Comparison of ENCODE assay signal across 16 mouse cellular contexts in the genomic region with DNA sequence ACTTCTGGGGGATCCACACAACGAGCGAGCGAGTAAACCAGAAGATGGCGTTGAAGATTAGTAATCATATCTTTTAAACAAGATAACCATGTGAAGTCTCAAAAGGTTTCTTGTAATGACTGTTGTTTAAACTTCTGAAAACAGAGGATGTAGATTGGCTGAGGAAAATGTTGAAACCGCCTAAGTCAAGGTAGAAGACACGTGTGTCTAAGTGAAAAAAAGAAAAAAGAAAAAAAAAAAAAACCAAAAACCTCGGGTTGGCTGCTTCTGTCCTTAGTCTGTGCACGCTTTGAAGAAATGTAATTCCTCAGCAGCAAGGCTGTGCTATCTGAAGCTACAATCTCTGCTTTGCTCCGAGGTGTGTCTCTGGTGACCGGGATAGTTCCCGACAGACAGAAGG. TPM values are rescaled to one million over a fixed set of nuclear protein-coding genes. Genes with fewer than 3 reads are reported as not detected.
"Had no signal": no experiment of that assay in that cellular context is flagged by ENCODE, and none has a peak within 500 bp of the region (broad histone marks: within the 10 kb centered on the region; RNA-seq: fewer than 3 reads in every experiment).

No protein-coding gene starts in this region.

- ATAC-seq: lung, postnatal 0 days; midbrain, embryonic 13.5 days; midbrain, embryonic 16.5 days had no signal

- DNase-seq: kidney, postnatal 25 days; layer of hippocampus, adult 9-11 months; liver, embryonic 13.5 days; lung, embryonic 14.5 days; thymus, adult 18-20 months; thymus, postnatal 25 days had no signal

- H3K9ac ChIP-seq: liver, embryonic 13.5 days; lung, embryonic 14.5 days; midbrain, embryonic 13.5 days had no signal

- H3K9me3 ChIP-seq: liver, embryonic 13.5 days; midbrain, embryonic 13.5 days had no signal

- H3K27ac ChIP-seq: kidney, postnatal 0 days; layer of hippocampus, adult 2 months; liver, embryonic 13.5 days; macrophage; midbrain, embryonic 13.5 days had no signal

- H3K36me3 ChIP-seq: liver, embryonic 13.5 days; midbrain, embryonic 13.5 days had no signal

- H3K4me2 ChIP-seq: liver, embryonic 13.5 days; lung, embryonic 14.5 days; midbrain, embryonic 13.5 days had no signal

- H3K4me3 ChIP-seq: layer of hippocampus, adult 2 months; liver, embryonic 13.5 days; midbrain, embryonic 13.5 days; myocyte had no signal

RNA-seq across cellular contexts. Expression of gene Irf4, which starts 1.5 kb away (rescaled TPM):
- polyA plus RNA-seq: limb, embryonic 11.5 days; neural tube, embryonic 11.5 days; neural tube, embryonic 14.5 days had no signal
